2 mouse cellular contexts compared by ENCODE assay signal in the genomic region with DNA sequence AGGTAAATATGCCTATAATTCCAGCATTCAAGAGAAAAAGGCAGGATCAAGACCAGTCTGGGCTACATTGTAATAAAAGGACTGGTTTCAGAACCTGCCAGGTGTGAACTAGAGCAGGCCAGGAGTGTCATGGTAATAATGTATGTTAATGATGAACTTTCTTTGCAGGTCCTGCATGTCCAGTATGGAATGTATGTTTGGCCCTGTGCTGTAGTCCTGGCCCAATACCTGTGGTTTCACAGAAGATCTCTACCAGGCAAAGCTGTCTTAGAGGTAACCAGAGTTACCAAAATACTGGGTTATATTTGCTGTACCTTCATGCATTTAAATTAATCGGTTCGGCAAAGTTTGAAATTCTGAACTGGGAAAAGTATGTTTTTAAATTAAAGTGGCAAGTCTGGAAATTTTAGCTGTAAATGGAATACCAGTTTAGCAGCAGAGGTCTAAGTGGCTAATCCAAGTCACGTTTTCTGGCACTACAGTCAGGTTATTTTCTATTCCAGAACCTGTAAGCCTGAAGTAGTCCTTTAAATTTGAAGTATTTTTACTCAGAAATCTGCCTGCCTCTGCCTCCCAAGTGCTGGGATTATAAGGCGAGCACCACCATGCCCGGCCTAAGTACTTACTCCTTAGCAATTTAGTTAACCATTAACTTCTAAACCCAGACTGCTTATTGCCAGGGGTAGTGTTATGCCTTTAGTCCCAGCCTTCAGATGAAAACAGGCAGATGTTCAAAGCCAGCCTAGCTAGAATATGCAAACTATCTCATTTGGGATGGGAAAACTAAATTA.
TF ChIP-seq lines count a peak whose summit lies in the region.

No protein-coding gene starts in this region.

TF ChIP-seq in MEL, 35 proteins besides CTCF, POLR2A, EP300 and RAD21:
- TF ChIP-seq ZMIZ1 (IDR thresholded peaks at IDR 0.05; ENCODE audit: low read depth, low read length) (peak; percentile 30), ELF1 (IDR thresholded peaks at IDR 0.05; ENCODE audit: low read depth, low read length) (no peak), MXI1 (IDR thresholded peaks at IDR 0.05; ENCODE audit: low read depth, low read length) (0 out of 2 replicates have a peak, but pooled peaks have one; percentile 38), CHD1 (IDR thresholded peaks at IDR 0.05; ENCODE audit: low read depth, low read length) (no peak), POLR2AphosphoS2 (IDR thresholded peaks at IDR 0.05; ENCODE audit: low read length) (peak; percentile 77), RCOR1 (IDR thresholded peaks at IDR 0.05; ENCODE audit: low read depth, low read length) (peak; percentile 50; the same call in 1 of the 2 replicates), ZKSCAN1 (IDR thresholded peaks at IDR 0.05; ENCODE audit: low read depth, low read length) (peak; percentile 47; the same call in 1 of the 2 replicates), SMC3 (IDR thresholded peaks at IDR 0.05; ENCODE audit: low read depth, low read length) (peak; percentile 20), SIN3A (IDR thresholded peaks at IDR 0.05; ENCODE audit: low read length) (peak; percentile 60; the same call in 1 of the 2 replicates), MYC (IDR thresholded peaks at IDR 0.05; ENCODE audit: low read depth, low read length) (0 out of 2 replicates have a peak, but pooled peaks have one; percentile 8), MYB (IDR thresholded peaks at IDR 0.05; ENCODE audit: low read depth, low read length) (peak; percentile 37; the same call in 1 of the 2 replicates), POLR2AphosphoS5 (IDR thresholded peaks at IDR 0.05; ENCODE audit: borderline replicate concordance, low read depth, low read length) (no peak), USF1 (IDR thresholded peaks at IDR 0.05; ENCODE audit: low read depth, low read length) (no peak), MAFK (IDR thresholded peaks at IDR 0.05; ENCODE audit: borderline replicate concordance, low read depth, low read length) (no peak), ZNF384 (IDR thresholded peaks at IDR 0.05; ENCODE audit: low read depth, low read length) (no peak), ZC3H11A (IDR thresholded peaks at IDR 0.05; ENCODE audit: low read depth, low read length) (no peak), NRF1 (IDR thresholded peaks at IDR 0.05; ENCODE audit: insufficient read depth, low read depth, low read length, poor library complexity, severe bottlenecking) (no peak), KAT2A (conservative IDR thresholded peaks at IDR 0.05; ENCODE audit: low read depth, low read length) (no peak), CHD2 (IDR thresholded peaks at IDR 0.05; ENCODE audit: low read length) (peak; percentile 42; the same call in 1 of the 2 replicates), JUND (IDR thresholded peaks at IDR 0.05; ENCODE audit: low read depth, low read length) (0 out of 2 replicates have a peak, but pooled peaks have one; percentile 48), HCFC1 (IDR thresholded peaks at IDR 0.05; ENCODE audit: low read depth, low read length) (peak; percentile 37; the same call in 1 of the 2 replicates), NELFE (IDR thresholded peaks at IDR 0.05; ENCODE audit: low read depth, low read length) (peak; percentile 34; the same call in 1 of the 2 replicates), MAZ (IDR thresholded peaks at IDR 0.05; ENCODE audit: low read depth, low read length) (no peak)

TF ChIP-seq in myocyte, 11 proteins besides CTCF, POLR2A, EP300 and RAD21:
- TF ChIP-seq POLR2AphosphoS2 (IDR thresholded peaks at IDR 0.05; ENCODE audit: insufficient read length, low read depth) (peak; percentile 19), REST (IDR thresholded peaks at IDR 0.05; ENCODE audit: insufficient read depth, insufficient read length) (no peak)
